Mouse (Mus musculus): ENCODE measurements around the gene Defb7. TPM values are rescaled to one million over a fixed set of nuclear protein-coding genes. Genes with fewer than 3 reads are reported as not detected.
A peak's percentile ranks its signal among the peaks of the same experiment; 100 is the strongest.

Gene Defb7
- polyA plus RNA-seq (2014; fragmentation: Nextera tagmentation; extraction: Ambion mirVana), result not detected in 2 replicates

DNA sequence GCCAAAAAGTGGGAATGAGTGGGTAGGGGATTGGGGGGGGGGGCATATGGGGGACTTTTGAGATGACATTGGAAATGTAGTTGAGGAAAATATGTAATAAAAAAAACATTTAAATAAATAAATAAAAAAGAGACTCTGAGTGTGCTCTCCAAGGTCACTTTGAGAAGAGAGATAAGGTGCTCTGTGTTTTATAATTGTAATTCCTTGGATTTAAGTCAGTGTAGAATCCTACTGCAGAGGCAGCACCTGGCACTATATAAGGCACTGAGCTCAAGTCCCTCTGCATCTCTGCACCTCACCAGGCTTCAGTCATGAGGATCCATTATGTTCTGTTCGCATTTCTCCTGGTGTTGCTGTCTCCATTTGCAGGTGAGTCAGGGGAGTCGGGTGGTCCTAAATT is at the start of gene Defb7:
Defb7 (plus strand) TSS at position 301 of the 400 bp plus-strand sequence.
- WGBS, result 86% methylated on average over 2 of the region's 2 CpGs
- Histone ChIP-seq H3K36me3 (replicated peaks; ENCODE audit: control insufficient read depth, insufficient read depth, low read depth, low read length) (no peaks in the 10 kb centered on the region), H3K4me1 (ENCODE audit: control insufficient read depth, insufficient read depth, low read length) (no peaks in the 10 kb centered on the region), H3K4me2 (ENCODE audit: low read depth, low read length) (no peak within 1 kb of the TSS), H3K4me3 (ENCODE audit: low read depth, low read length) (no peak within 1 kb of the TSS), H3K27ac (replicated peaks; ENCODE audit: low read depth, low read length) (no peak within 1 kb of the TSS), H3K9ac (replicated peaks; ENCODE audit: low read length) (no peak within 1 kb of the TSS), H3K9me3 (replicated peaks; ENCODE audit: control insufficient read depth, low read length) (no peaks in the 10 kb centered on the region), H3K27me3 (ENCODE audit: control insufficient read depth, insufficient read depth, low read length) (no peaks in the 10 kb centered on the region)
- no peak for ATAC-seq (replicated peaks; ENCODE audit: insufficient number of reproducible peaks, low FRiP score, low TSS enrichment, low read depth)
- DNase-seq (ENCODE audit: low spot score), result no peak

DNA sequence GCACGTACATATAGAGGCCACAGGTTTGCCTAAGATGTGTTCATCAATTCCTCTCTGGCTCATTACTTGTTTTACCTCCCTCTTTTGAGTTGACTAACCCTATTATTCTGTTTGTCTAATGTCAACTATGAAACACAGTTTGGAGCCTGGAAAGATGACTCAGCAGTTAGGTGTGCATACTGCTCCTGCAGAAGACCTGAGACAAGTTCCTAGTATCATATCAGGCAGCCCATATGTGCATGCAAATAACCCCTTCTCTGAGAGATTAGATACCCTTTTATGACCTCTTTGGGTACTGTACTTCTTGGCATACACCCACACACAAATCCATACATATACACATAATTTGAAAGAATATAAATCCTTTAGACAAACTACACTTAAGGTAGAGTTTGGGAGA is 48.5 kb upstream of the Defb7 start:
- Histone ChIP-seq H3K4me2 (ENCODE audit: low read depth, low read length) (no peak overlapping the region), H3K9ac (replicated peaks; ENCODE audit: low read length) (no peak overlapping the region), H3K4me3 (ENCODE audit: low read depth, low read length) (no peak overlapping the region), H3K4me1 (ENCODE audit: control insufficient read depth, insufficient read depth, low read length) (no peaks in the 10 kb centered on the region), H3K36me3 (replicated peaks; ENCODE audit: control insufficient read depth, insufficient read depth, low read depth, low read length) (no peaks in the 10 kb centered on the region), H3K27me3 (ENCODE audit: control insufficient read depth, insufficient read depth, low read length) (no peaks in the 10 kb centered on the region), H3K9me3 (replicated peaks; ENCODE audit: control insufficient read depth, low read length) (no peaks in the 10 kb centered on the region), H3K27ac (replicated peaks; ENCODE audit: low read depth, low read length) (no peak overlapping the region)
- no peak for ATAC-seq (replicated peaks; ENCODE audit: insufficient number of reproducible peaks, low FRiP score, low TSS enrichment, low read depth)
- DNase-seq (ENCODE audit: low spot score), result no peak
- WGBS, result 83% methylated on average over 1 of the region's 1 CpGs

DNA sequence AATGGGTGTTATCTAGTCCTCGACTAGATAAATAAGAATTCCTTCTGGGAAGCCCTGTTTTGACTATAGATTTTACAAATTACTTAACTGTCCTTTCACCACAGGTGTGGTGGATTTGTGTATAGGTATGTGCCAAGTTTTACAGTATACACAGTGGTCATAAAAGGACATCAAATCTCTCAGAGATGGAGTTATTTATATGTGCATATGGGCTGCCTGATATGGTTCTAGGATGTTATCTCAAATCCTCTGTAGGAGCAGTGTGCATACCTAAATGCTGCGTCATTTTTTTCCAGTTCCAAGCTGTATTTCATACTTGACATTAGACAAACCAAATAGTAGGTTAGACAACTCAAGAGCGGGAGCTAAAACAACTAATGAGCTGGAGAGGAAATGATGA is 33.5 kb upstream of the Defb7 start:
- no peaks in the 10 kb centered on the region for H3K36me3 ChIP-seq (replicated peaks; ENCODE audit: control insufficient read depth, insufficient read depth, low read depth, low read length)
- H3K4me3 ChIP-seq (ENCODE audit: low read depth, low read length), result no peak overlapping the region
- no peak for ATAC-seq (replicated peaks; ENCODE audit: insufficient number of reproducible peaks, low FRiP score, low TSS enrichment, low read depth)
- H3K4me1 ChIP-seq (ENCODE audit: control insufficient read depth, insufficient read depth, low read length), result no peaks in the 10 kb centered on the region
- no peaks in the 10 kb centered on the region for H3K9me3 ChIP-seq (replicated peaks; ENCODE audit: control insufficient read depth, low read length)
- no peak for DNase-seq (ENCODE audit: low spot score)
- no peaks in the 10 kb centered on the region for H3K27me3 ChIP-seq (ENCODE audit: control insufficient read depth, insufficient read depth, low read length)
- H3K27ac ChIP-seq (replicated peaks; ENCODE audit: low read depth, low read length), result no peak overlapping the region
- WGBS, result 75% methylated on average over 3 of the region's 3 CpGs
- H3K4me2 ChIP-seq (ENCODE audit: low read depth, low read length), result no peak overlapping the region
- H3K9ac ChIP-seq (replicated peaks; ENCODE audit: low read length), result no peak overlapping the region

DNA sequence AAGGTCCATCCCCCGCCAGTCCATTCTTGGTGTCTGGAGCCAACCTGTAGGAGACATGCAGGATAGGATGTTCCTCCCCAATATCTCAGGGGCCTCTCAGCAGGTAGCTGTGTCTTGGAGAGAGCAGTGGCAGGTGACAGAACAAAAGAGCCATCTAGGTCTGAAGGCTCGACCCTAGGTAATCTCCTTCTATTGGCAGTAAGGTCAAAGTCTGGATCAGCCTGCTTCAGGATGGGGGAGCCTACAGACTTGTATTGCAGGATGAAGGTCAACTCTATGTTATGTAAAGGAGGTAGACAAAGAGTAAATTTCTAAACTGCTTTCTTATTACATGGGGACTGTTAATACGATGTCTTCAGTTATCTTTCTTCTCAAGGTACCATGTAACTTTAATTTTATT is 25.9 kb upstream of the Defb7 start:
- Histone ChIP-seq H3K36me3 (replicated peaks; ENCODE audit: control insufficient read depth, insufficient read depth, low read depth, low read length) (no peaks in the 10 kb centered on the region), H3K9ac (replicated peaks; ENCODE audit: low read length) (no peak overlapping the region), H3K4me3 (ENCODE audit: low read depth, low read length) (no peak overlapping the region), H3K4me2 (ENCODE audit: low read depth, low read length) (no peak overlapping the region), H3K27ac (replicated peaks; ENCODE audit: low read depth, low read length) (no peak overlapping the region), H3K27me3 (ENCODE audit: control insufficient read depth, insufficient read depth, low read length) (no peaks in the 10 kb centered on the region), H3K4me1 (ENCODE audit: control insufficient read depth, insufficient read depth, low read length) (no peaks in the 10 kb centered on the region), H3K9me3 (replicated peaks; ENCODE audit: control insufficient read depth, low read length) (no peaks in the 10 kb centered on the region)
- 76% methylated on average over 3 of the region's 3 CpGs for WGBS
- DNase-seq (ENCODE audit: low spot score) (no peak), ATAC-seq (replicated peaks; ENCODE audit: insufficient number of reproducible peaks, low FRiP score, low TSS enrichment, low read depth) (no peak)

DNA sequence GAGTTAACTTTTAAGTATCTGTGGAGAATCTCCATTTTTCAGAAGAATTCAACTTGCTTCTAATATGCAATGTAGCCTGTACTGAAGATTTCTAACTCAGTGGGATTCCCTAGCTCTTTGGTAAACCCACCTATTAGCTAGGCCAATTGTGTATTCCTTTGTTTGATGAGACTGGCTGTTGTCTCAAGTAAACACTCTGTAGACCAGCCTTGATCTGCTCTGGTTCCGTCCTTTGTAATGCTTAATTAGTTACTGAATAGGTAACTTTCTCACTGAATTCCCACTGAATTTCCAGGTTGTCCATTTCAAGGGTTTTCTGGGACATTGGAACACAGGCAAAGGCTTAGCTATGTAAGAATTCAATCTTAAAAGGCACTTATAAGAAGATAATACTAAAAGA is 5.6 kb downstream of the Defb7 start:
- Histone ChIP-seq H3K27ac (replicated peaks; ENCODE audit: low read depth, low read length) (no peak overlapping the region), H3K9me3 (replicated peaks; ENCODE audit: control insufficient read depth, low read length) (no peaks in the 10 kb centered on the region; the same call in none of the 2 replicates), H3K36me3 (replicated peaks; ENCODE audit: control insufficient read depth, insufficient read depth, low read depth, low read length) (no peaks in the 10 kb centered on the region), H3K4me1 (ENCODE audit: control insufficient read depth, insufficient read depth, low read length) (no peaks in the 10 kb centered on the region), H3K4me3 (ENCODE audit: low read depth, low read length) (no peak overlapping the region), H3K27me3 (ENCODE audit: control insufficient read depth, insufficient read depth, low read length) (no peaks in the 10 kb centered on the region), H3K4me2 (ENCODE audit: low read depth, low read length) (no peak overlapping the region), H3K9ac (replicated peaks; ENCODE audit: low read length) (no peak overlapping the region)
- ATAC-seq (replicated peaks; ENCODE audit: insufficient number of reproducible peaks, low FRiP score, low TSS enrichment, low read depth), result no peak
- 84% methylated on average over 1 of the region's 1 CpGs for WGBS
- no peak for DNase-seq (ENCODE audit: low spot score)

DNA sequence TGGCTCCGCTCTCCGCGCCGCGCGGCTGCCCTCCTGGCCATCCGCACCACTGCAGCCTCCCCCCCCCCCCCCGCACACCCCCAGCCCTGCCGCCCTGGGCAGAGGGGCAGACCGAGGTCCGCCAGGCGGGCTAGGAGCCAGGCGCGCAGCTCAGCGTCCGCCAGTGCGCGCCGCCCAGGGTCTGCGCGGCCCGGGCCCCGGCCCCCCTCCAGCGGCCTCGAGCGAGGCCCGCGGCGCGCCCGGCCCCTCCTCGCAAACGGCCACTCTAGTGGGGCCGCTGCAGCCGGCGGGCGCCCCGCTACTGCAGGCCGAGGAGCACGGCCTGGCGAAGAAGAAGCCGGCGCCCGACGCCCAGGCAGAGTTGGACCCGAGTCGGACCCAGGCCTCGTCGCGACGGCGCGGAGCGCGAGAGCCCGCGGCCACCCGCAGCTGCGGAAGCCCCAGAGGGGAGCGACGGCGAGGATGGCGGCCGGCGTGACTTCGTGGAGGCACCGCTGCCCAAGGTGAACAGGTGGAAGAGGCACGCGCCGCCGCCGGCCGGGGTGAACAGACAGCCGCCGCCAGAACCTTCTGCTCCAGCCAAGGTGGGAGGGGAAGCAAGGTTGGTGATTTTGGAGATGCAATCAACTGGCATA is 40.4 kb downstream of the Defb7 start:
- H3K4me2 ChIP-seq (ENCODE audit: low read depth, low read length), result peak overlapping the region; percentile 60
- ATAC-seq (replicated peaks; ENCODE audit: insufficient number of reproducible peaks, low FRiP score, low TSS enrichment, low read depth) (peak; percentile 87), DNase-seq (ENCODE audit: low spot score) (peak; percentile 1)
- peak overlapping the region; percentile 25 for H3K4me3 ChIP-seq (ENCODE audit: low read depth, low read length)
- H3K9me3 ChIP-seq (replicated peaks; ENCODE audit: control insufficient read depth, low read length), result peaks cover 4% of the 10 kb centered on the region; the same call in 1 of the 2 replicates
- 7% methylated on average over 46 of the region's 75 CpGs for WGBS
- H3K9ac ChIP-seq (replicated peaks; ENCODE audit: low read length), result no peak overlapping the region
- H3K27me3 ChIP-seq (ENCODE audit: control insufficient read depth, insufficient read depth, low read length), result peaks cover 11% of the 10 kb centered on the region
- no peaks in the 10 kb centered on the region for H3K4me1 ChIP-seq (ENCODE audit: control insufficient read depth, insufficient read depth, low read length)
- no peak overlapping the region for H3K27ac ChIP-seq (replicated peaks; ENCODE audit: low read depth, low read length)
- no peaks in the 10 kb centered on the region for H3K36me3 ChIP-seq (replicated peaks; ENCODE audit: control insufficient read depth, insufficient read depth, low read depth, low read length)

DNA sequence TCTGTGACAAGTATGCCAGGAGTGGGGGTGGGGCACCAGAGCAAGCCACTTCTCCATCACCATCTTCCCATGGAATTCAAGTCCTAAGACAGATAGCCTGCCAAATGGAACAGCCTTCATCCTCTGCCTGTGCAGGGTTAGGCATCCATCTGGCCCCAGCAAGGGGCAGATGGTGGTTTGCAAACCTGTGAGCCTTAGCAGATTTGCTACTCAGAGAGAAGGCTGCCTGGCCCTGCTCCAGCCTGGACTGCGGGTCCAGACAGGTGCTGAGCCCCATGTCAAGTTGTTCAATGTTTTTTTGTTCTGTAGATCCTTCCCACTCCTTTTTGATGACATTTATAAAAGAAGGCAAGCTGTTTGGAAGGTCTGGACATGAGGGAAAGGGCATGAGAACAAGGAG is 45.5 kb downstream of the Defb7 start:
- Histone ChIP-seq H3K27ac (replicated peaks; ENCODE audit: low read depth, low read length) (no peak overlapping the region), H3K36me3 (replicated peaks; ENCODE audit: control insufficient read depth, insufficient read depth, low read depth, low read length) (no peaks in the 10 kb centered on the region), H3K4me1 (ENCODE audit: control insufficient read depth, insufficient read depth, low read length) (no peaks in the 10 kb centered on the region), H3K27me3 (ENCODE audit: control insufficient read depth, insufficient read depth, low read length) (peaks cover 4% of the 10 kb centered on the region; the same call in 1 of the 2 replicates), H3K4me3 (ENCODE audit: low read depth, low read length) (no peak overlapping the region), H3K9ac (replicated peaks; ENCODE audit: low read length) (no peak overlapping the region), H3K9me3 (replicated peaks; ENCODE audit: control insufficient read depth, low read length) (no peaks in the 10 kb centered on the region; the same call in 1 of the 2 replicates), H3K4me2 (ENCODE audit: low read depth, low read length) (no peak overlapping the region)
- ATAC-seq (replicated peaks; ENCODE audit: insufficient number of reproducible peaks, low FRiP score, low TSS enrichment, low read depth) (no peak), DNase-seq (ENCODE audit: low spot score) (no peak)
- WGBS, result 75% methylated on average over 1 of the region's 1 CpGs
